Mouse (Mus musculus): ENCODE data around the gene H2al1d. TPM values are rescaled to one million over a fixed set of nuclear protein-coding genes. Genes with fewer than 3 reads are reported as not detected.
"Not testable (repeated sequence)": the region's sequence is repeated elsewhere in the genome, so short reads cannot be mapped to it uniquely, and the experiment has no call there.

H2al1d gene
- total RNA-seq (2021) = not detected
- long read RNA-seq, experiment 1 = 0 reads
- long read RNA-seq, experiment 2 = 0 reads

GRCm38 (mm10) chrX:11308524-11308923 is at the start of gene H2al1d:
Gene H2al1d (plus strand): TSS chrX:11308824.
- H3K27ac ChIP-seq; DNase-seq; intact Hi-C loops (cut with DNase I); H3K4me3 ChIP-seq: not testable (repeated sequence)

DNA sequence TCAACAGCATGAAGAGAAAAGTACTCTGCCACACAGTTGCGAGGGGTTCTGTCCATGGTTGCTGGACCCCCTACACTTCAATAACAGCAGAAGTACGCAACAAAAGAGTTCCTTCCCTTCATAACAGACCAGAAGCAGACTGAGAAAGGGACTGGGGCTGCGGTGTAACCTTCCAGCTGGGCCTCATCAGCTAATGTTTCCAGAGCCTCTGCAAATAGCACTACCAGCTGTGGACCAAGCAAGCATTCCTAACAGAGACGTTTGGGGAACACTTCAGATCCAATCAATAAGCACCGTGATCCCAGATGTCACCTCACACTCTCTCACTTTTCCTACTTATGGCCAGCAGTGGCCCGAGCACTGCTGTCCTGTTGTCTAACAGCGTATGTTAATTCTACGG is 43.7 kb upstream of the H2al1d start:
- H3K4me3 ChIP-seq = no peak overlapping the region

DNA sequence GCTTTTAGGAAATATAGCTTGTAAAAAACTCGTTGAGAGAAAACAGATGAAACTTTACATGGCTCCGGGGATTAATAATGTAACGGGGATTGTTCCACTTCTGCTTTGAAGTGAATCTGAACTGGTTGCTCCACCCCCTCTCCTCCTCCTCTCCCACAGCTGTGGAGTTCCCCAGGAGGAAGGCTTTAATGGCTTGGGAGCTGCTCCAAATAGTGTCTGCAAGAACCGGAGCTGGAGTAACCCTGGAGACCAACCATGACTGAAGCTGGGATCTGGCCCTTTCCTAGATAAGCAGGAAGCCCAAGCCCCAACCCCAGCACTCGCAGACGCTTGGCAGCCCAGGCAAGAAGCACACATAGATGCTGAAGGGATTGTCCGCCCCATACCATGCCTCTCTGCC is 40.8 kb upstream of the H2al1d start:
- no peak for TF ChIP-seq CTCF (IDR thresholded peaks at IDR 0.05)

More for the DNA sequence above, 43.7 kb upstream of the H2al1d start:
- intact Hi-C loops (cut with DNase I) = no loop called here
- no peak for TF ChIP-seq CTCF (IDR thresholded peaks at IDR 0.05)
- no peak for DNase-seq
- no peak overlapping the region for H3K27ac ChIP-seq

DNA sequence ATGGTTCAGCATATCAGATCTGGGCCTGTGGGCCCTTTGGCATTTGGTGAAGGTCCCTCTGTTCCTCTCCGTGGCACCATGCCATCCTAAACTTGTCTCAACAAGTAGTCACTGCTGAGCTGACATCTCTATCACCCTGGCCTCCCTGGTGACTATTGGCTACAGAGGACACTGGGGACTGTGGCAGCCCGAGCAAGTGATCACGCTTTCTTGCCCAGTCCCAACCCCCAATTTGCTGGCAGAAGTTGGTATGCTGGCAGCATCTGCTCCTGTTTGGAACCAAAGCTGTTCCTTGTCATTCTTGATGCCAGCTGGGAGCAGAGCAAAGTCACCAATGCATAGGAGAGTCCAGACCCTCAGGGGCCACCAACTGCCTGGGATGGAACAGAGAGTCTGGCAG is 39.5 kb upstream of the H2al1d start:
- H3K27ac ChIP-seq = no peak overlapping the region
- TF ChIP-seq CTCF (IDR thresholded peaks at IDR 0.05) = no peak
- DNase-seq = peak; percentile 18
- intact Hi-C loops (cut with DNase I) = no loop called here
- H3K4me3 ChIP-seq = no peak overlapping the region

More for the DNA sequence above, 40.8 kb upstream of the H2al1d start:
- intact Hi-C loops (cut with DNase I) = no loop called here
- DNase-seq = peak; percentile 32
- Histone ChIP-seq H3K4me3 (no peak overlapping the region), H3K27ac (no peak overlapping the region)

DNA sequence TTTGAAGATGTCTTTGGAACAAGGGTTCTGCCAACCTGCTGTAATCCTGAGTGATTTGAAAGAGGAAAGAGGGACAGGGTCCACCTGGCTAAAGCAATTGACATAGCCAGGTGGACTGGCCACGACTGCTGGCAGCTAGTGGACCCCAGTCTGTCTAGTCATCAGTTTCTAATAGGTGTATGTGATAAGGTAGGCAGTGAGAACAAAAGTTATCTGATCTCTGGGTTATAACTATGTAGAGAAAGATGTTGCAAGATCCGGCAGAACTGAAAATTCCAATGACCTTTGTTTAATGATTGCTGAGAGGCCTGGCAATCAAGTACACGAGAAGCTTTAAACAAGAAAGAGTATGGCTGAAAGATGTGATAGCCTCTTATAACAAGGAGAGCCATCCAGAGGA is 35.4 kb upstream of the H2al1d start:
- H3K27ac ChIP-seq = no peak overlapping the region

GRCm38 (mm10) chrX:11277083-11277482 is 31.5 kb upstream of the H2al1d start:
- Histone ChIP-seq H3K4me3 (no peak overlapping the region), H3K27ac (no peak overlapping the region)
- DNase-seq = no peak
- TF ChIP-seq CTCF (IDR thresholded peaks at IDR 0.05) = no peak
- intact Hi-C loops (cut with DNase I) = no loop called here

More for the DNA sequence above, 35.4 kb upstream of the H2al1d start:
- TF ChIP-seq CTCF (IDR thresholded peaks at IDR 0.05) = no peak
- DNase-seq = no peak
- no peak overlapping the region for H3K4me3 ChIP-seq
- intact Hi-C loops (cut with DNase I) = no loop called here

DNA sequence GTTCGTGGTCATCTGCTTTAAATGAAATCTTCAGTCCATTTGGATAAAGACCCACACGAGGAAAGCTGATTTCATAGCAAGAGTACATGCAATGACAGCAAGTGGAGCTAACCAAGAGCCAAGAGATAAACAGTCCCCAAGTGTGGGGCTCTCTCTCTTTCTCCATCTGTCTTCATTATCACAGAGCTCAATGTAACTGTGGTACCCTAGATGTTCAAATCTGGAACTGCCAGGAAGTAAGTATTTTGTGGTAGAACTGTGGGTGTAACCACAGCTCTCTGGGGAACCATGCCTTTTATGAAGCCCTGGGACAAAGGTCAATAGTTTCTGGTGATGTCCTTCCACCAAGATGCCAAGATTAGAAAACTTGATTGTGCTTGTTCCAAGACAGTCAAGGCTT is 27.9 kb upstream of the H2al1d start:
- Histone ChIP-seq H3K27ac (no peak overlapping the region), H3K4me3 (no peak overlapping the region)
- DNase-seq = no peak
- no peak for TF ChIP-seq CTCF (IDR thresholded peaks at IDR 0.05)
- intact Hi-C loops (cut with DNase I) = no loop called here

GRCm38 (mm10) chrX:11288306-11288882 is 20.2 kb upstream of the H2al1d start:
- TF ChIP-seq CTCF (IDR thresholded peaks at IDR 0.05) = no peak
- intact Hi-C loops (cut with DNase I) = no loop called here
- DNase-seq = no peak
- no peak overlapping the region for H3K27ac ChIP-seq
- H3K4me3 ChIP-seq = no peak overlapping the region

DNA sequence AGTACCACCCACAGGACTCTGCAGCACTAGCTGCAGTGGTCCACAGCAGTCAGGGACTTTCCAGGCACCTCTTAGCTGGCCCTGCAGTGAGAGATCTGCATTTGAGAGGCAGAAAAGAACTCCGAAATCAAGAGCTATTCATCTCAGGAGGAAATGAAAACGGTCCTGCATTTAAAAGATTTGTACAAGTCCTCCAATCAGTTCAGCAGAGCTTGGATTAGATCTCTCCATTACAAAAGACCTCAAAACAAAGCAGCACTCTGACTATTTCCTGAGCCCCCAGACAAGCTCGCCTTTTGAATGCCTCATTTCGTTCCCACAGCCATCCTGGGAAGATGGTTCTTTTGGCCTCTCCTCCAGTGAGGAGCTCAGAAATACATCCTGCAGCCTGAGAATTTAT is 19.4 kb upstream of the H2al1d start:
- Histone ChIP-seq H3K27ac (no peak overlapping the region), H3K4me3 (no peak overlapping the region)
- DNase-seq = no peak
- TF ChIP-seq CTCF (IDR thresholded peaks at IDR 0.05) = no peak
- intact Hi-C loops (cut with DNase I) = no loop called here

- DNase-seq; H3K27ac ChIP-seq; intact Hi-C loops (cut with DNase I); H3K4me3 ChIP-seq: not testable (repeated sequence)
Observed at GRCm38 (mm10) chrX:11298957-11299356, 9.7 kb upstream of the H2al1d start, which contains the start of gene H2al1a. Gene H2al1a (plus strand): TSS chrX:11299257.

DNA sequence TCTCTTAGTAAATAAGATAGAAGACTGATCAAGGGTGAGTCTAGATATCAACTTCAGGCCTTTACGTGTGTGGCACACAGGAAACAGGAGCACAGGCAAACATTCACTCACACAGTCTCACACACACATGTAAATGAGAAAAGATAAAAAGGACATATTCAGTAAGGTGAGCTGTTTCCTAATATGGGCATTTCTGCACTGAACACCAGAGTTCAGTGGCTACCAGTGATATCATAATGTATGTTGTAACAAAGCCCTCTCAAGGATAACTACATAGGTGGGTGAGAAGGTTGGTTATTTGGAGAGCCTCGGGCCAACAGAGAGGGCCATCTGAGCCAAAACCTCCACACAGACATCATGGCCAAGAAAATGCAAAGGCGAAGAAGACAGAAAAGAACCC is 6.5 kb upstream of the H2al1d start, which contains the start of gene H2al1b:
H2al1b (plus strand) TSS at position 301 of the 400 bp plus-strand sequence.
- intact Hi-C loops (cut with DNase I); DNase-seq: not testable (repeated sequence)

DNA sequence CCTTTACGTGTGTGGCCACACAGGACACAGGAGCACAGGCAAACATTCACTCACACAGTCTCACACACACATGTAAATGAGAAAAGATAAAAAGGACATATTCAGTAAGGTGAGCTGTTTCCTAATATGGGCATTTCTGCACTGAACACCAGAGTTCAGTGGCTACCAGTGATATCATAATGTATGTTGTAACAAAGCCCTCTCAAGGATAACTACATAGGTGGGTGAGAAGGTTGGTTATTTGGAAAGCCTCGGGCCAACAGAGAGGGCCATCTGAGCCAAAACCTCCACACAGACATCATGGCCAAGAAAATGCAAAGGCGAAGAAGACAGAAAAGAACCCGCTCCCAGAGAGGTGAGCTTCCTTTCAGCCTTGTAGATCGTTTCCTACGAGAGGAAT is 3.3 kb upstream of the H2al1d start, which contains the start of gene H2al1c:
H2al1c (plus strand) TSS at position 301 of the 400 bp plus-strand sequence.
- intact Hi-C loops (cut with DNase I); H3K27ac ChIP-seq; DNase-seq: not testable (repeated sequence)

More for the DNA sequence above, 6.5 kb upstream of the H2al1d start, which contains the start of gene H2al1b:
- not testable (repeated sequence) for H3K27ac ChIP-seq, H3K4me3 ChIP-seq

GRCm38 (mm10) chrX:11311634-11312033 is 3.0 kb downstream of the H2al1d start, which contains the start of gene H2al1e:
Gene H2al1e (plus strand): TSS chrX:11311934.
- intact Hi-C loops (cut with DNase I); DNase-seq; H3K4me3 ChIP-seq; H3K27ac ChIP-seq: not testable (repeated sequence)

More for the DNA sequence above, 3.3 kb upstream of the H2al1d start, which contains the start of gene H2al1c:
- H3K4me3 ChIP-seq = not testable (repeated sequence)

DNA sequence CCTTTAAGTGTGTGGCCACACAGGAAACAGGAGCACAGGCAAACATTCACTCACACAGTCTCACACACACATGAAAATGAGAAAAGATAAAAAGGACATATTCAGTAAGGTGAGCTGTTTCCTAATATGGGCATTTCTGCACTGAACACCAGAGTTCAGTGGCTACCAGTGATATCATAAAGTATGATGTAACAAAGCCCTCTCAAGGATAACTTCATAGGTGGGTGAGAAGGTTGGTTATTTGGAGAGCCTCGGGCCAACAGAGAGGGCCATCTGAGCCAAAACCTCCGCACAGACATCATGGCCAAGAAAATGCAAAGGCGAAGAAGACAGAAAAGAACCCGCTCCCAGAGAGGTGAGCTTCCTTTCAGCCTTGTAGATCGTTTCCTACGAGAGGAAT is 6.2 kb downstream of the H2al1d start, which contains the start of gene H2al1f:
H2al1f (plus strand) TSS at position 301 of the 400 bp plus-strand sequence.
- DNase-seq; H3K27ac ChIP-seq; intact Hi-C loops (cut with DNase I); H3K4me3 ChIP-seq: not testable (repeated sequence)

- intact Hi-C loops (cut with DNase I); H3K27ac ChIP-seq; H3K4me3 ChIP-seq; DNase-seq: not testable (repeated sequence)
Observed at GRCm38 (mm10) chrX:11317956-11318355, 9.3 kb downstream of the H2al1d start, which contains the start of gene H2al1g. Gene H2al1g (plus strand): TSS chrX:11318256.

GRCm38 (mm10) chrX:11321192-11321591 is 12.6 kb downstream of the H2al1d start, which contains the start of gene H2al1h:
Gene H2al1h (plus strand): TSS chrX:11321492.
- H3K27ac ChIP-seq; DNase-seq; intact Hi-C loops (cut with DNase I); H3K4me3 ChIP-seq: not testable (repeated sequence)

DNA sequence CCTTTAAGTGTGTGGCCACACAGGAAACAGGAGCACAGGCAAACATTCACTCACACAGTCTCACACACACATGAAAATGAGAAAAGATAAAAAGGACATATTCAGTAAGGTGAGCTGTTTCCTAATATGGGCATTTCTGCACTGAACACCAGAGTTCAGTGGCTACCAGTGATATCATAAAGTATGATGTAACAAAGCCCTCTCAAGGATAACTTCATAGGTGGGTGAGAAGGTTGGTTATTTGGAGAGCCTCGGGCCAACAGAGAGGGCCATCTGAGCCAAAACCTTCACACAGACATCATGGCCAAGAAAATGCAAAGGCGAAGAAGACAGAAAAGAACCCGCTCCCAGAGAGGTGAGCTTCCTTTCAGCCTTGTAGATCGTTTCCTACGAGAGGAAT is 15.7 kb downstream of the H2al1d start, which contains the start of gene H2al1i:
H2al1i (plus strand) TSS at position 301 of the 400 bp plus-strand sequence.
- H3K27ac ChIP-seq; H3K4me3 ChIP-seq; intact Hi-C loops (cut with DNase I); DNase-seq: not testable (repeated sequence)

DNA sequence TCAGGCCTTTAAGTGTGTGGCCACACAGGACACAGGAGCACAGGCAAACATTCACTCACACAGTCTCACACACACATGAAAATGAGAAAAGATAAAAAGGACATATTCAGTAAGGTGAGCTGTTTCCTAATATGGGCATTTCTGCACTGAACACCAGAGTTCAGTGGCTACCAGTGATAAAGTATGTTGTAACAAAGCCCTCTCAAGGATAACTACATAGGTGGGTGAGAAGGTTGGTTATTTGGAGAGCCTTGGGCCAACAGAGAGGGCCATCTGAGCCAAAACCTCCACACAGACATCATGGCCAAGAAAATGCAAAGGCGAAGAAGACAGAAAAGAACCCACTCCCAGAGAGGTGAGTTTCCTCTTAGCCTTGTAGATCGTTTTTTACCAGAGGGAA is 18.9 kb downstream of the H2al1d start, which contains the start of gene H2al1j:
H2al1j (plus strand) TSS at position 301 of the 400 bp plus-strand sequence.
- H3K27ac ChIP-seq; DNase-seq; H3K4me3 ChIP-seq; intact Hi-C loops (cut with DNase I): not testable (repeated sequence)
